Mouse (Mus musculus) spleen, adult 18-20 months (tissue): ENCODE measurements around the gene Adora1.
"Not testable (repeated sequence)": the region's sequence is repeated elsewhere in the genome, so short reads cannot be mapped to it uniquely, and the experiment has no call there.

Source experiments
- DNase-seq, 2 experiments: peaks; one replicate each; pipeline ENCODE4 v3.0.0; 2022; ENCODE audit warnings: mixed read lengths in 2 of 2

The Adora1 gene

GRCm38 (mm10) chr1:134235391-134235921 is at the start of gene Adora1:
Adora1 (minus strand) TSS chr1:134235431.
- DNase-seq, result no peak

- DNase-seq, result no peak
Observed at GRCm38 (mm10) chr1:134283108-134283507, 47.9 kb upstream of the Adora1 start.

DNA sequence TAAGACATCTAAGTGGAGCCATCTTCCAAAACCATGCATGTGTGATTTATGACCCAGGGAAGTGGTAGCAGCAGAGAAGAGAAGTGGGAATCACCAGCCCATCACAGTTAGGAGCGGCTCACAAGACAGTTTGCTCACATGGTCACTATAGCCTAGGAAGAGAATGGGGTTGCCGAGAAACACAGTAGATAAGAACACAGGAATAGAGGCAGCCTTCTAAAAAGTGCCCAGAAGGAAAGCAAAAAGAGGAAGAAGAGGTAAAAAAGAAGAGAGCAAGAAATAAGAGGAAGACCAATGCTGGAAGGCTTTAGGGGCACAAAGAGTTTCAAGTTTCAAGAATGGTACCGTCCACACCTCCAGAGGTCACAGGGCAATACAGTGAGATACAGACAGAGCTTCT is 47.1 kb upstream of the Adora1 start:
- DNase-seq, result no peak

DNA sequence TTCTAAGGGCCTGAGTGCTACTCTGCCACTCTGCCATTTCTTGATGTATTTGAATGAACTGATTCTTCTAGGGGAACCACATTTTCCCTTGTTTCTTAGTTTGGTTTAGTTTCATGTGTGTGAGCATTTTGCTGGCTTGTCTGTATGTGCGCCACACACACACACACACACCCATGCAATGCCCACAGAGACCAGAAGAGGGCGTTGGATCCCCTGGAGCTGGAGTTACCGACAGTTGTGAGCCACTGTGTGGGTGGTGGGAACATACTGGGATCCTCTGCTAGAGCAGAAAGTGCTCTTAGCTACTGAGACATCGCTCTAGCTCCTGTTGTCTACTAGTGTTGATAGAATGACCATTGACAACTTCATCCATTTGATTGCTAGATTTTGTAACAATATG is 46.3 kb upstream of the Adora1 start:
- DNase-seq, result no peak

DNA sequence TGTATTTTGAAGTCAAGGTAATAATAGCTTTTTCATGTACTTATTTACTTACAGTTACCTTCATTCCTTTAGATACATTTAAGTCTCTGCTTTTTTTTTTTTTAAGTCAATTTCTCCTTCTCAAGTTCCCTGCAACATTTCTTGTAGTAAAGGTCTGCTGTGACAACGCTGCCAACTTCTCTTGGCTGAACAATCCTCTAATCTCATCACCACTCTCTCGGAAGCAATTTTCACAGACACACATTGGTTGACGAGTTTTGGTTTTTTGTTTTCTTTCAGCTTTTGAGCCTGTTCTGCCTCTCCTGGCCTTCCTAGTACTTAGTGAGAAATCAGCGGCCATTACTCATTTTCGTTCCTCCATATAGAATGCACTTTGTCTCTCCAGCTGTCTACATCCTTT is 44.9 kb upstream of the Adora1 start:
- no peak for DNase-seq

DNA sequence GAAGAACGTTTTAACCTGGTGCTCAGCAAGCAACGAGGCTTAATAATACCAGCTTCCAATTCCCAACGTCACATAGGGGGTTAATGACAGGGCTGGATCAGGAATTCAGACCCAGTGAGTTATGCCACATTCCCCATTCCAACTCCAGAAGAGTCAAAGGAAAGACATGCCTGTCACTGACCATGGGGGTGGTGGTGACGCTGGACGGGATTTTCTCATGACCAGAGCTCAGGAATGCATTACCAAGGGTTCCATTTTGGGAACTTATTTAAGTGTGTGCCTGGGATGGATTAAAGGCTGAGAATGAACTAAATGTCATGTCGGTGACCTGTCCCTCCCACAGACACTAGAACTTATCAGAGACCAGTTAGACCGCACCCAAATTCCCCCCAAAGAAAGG is 41.6 kb upstream of the Adora1 start:
- DNase-seq, result no peak

GRCm38 (mm10) chr1:134275616-134276464 is 40.6 kb upstream of the Adora1 start:
- DNase-seq, result no peak

- DNase-seq, result no peak
Observed at GRCm38 (mm10) chr1:134274483-134274920, 39.3 kb upstream of the Adora1 start.

GRCm38 (mm10) chr1:134273493-134274395 is 38.5 kb upstream of the Adora1 start:
- DNase-seq, result no peak

DNA sequence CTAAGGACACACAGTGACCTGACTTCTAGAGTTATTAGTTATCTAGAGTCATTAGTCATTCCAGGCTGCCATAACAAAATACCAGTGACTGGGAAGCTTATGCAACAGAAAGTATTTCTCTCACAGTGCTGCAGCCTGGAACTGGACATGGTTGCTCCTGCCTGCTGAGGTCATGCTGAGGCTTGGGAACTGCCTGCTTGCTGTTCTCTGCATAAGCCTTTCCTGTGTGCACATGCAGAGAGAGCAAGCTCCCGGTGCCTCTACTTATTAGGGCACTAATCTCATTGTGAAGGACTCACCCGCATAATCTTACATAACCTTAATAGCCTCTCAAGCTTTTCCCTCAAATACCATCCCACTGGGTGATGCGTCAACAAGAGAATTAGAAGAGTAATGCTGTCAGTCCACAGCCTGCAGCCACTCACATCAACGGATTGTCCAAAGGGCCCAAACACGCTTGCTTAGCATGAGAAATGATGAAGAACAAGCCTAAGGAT is 37.6 kb upstream of the Adora1 start:
- no peak for DNase-seq

GRCm38 (mm10) chr1:134270026-134270425 is 34.8 kb upstream of the Adora1 start:
- DNase-seq, result no peak

DNA sequence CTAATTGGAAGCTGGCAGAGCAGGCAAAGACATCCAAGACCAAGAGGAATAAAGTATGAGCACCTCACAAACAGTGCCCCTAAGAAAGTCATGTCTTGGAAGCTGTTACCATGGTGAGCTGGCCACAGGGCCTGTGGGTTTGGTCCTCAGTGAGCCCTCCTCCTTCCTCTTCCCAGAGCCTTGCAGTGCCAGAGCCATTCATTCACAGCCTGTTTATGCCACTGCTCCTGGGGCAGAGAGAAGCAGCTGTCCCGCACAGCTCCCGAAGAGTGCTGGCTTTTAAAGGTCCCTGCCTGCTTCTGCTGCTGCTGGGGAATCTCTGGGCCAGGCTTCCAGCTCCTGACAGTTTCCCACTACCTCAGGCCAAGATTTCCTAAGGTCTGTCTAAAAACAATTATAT is 30.6 kb upstream of the Adora1 start:
- DNase-seq, result no peak

- no peak for DNase-seq
Observed at GRCm38 (mm10) chr1:134264341-134264740, 29.1 kb upstream of the Adora1 start.

DNA sequence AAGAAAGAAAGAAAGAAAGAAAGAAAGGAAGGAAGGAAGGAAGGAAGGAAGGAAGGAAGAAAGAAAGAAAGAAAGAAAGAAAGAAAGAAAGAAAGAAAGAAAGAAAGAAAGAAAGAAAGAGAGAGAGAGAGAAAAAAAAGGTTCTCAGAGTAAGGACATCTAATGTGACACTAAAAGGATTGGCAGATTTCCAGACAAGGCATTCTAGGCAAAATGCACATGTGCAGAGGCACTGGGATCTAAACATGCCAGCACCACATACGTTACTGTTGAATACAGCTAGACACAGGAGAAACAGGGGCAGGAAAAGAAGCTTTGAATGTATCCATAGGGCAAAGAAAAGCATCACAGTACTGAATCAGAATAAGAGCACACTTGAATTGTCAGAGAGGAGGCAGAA is 14.4 kb upstream of the Adora1 start:
- DNase-seq, result not testable (repeated sequence)

DNA sequence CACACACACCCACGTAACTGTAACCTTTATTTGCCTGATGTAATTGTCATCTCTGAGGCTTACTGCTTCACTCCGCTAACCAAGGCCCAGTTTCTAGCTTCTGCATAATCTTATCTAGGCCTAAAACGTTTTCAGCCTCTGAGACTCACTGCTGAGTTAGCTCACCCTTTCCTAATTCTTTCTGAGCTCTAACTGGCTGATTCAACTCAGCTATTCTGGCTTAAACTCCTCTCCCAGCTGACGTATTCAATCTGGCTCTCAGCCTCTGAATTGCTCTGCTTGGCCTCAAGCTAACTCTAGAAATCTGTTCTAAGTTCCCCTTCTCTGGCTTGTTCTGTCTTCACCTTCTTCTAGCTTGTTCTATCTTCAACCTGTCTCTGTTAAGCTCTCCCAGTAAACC is 11.4 kb upstream of the Adora1 start:
- no peak for DNase-seq

DNA sequence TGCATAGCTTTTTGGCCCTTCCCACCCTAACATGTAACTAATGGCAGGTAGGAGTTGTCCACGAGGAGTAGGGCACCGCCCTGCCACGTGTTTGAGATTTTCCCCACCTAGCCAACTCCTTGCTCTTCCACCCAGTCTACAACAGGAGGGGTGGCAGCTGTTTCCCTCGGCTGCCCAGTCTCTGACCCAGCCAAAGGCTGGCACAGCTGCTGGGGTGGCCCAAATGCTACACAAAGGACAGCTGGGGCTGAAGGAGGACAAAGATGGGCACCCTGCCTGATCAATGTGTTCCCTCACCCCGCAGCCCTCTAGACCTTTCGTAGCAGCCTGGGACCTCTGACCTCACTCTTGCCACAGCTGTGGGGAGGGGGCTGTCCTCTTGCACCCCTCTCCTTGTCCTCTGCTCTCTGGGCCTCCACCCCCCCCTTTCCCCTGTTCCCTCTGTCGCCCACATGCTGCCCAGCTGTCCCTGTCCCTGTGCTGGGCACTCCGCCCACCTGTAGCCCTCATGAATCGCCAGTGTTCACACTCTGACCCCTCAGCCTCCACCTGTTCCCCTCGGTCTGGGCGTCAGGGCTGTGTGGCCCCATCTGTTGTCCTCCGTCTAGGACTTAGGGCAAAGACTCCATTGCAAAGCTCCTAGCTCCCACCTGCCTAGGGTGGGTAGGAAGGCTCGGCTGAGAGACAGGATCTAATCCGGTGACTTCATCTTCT is 9.9 kb upstream of the Adora1 start:
- DNase-seq, result no peak

DNA sequence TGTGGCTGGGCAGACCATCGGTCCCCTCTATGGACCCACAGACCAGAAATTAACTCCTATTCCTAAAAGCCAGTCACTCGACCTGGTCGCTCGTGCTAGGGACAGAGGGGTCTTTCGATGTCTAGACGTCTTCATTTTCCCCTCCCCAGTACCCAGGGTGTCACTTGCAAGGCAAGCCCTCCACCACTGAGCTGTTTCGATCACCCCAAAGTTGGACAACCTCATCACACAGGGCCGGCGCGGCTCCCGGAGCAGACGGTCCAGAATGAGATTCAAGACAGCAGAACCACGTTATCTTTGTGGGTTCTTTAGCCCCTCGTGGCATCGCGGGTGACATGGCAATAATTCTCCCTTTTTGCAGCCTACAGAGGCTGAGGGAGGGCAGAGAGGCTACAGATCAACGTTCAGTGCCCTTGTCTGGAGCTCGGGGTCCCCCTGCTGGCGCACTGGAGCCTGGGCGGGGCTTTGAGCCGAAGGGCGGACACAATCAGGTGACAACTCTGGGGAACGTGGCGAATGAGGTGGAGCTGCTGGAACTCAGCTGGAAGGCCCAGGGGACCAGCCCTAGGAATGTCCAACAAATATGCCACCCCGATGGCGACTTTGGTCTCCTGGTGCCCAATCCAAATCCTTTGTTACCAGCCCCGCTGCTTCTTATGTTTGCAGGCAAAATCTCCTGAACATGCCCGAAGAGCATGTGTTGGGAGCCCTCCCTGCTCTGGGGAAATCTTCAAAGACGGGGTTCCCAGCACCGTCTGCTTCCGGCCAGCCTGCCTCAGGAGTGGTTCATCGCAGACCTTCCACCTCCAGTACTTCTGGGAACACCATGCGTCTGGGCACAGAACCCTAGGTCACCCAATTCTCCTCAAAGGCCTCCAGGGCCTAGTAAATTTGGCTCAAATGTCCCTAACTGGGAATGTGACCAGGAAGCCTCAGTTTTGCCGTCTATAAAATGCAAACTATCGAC is 9.0 kb upstream of the Adora1 start:
- DNase-seq, result peak; percentile 62 to 84

GRCm38 (mm10) chr1:134243505-134243904 is 8.3 kb upstream of the Adora1 start:
- no peak for DNase-seq

- DNase-seq, result no peak
Observed at GRCm38 (mm10) chr1:134242286-134242685, 7.1 kb upstream of the Adora1 start.

DNA sequence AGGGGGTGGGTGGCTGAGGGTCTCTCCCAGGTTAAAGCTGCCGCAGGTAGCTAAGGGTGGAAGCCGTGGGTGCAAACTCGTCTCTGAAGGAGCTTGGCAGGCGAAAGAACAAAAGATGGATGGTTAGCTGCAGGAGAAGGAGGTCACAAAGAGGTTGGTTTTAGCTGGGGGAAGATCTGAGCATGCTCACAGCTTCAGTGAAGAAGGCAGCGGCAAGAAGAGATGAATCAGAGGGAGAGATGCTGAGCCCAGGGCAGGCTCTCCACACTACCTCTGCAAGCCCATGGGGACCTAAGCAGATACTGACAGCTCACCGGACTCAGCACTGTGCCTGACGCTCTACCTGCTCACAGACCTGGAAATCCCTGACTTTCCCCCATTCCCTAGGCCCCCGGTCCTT is 6.1 kb upstream of the Adora1 start:
- DNase-seq, result no peak

- no peak for DNase-seq
Observed at GRCm38 (mm10) chr1:134240701-134241100, 5.5 kb upstream of the Adora1 start.
